Mouse (Mus musculus) heart, embryonic 15.5 days (tissue): Measurements from ENCODE around the gene Gab2. TPM values are rescaled to one million over a fixed set of nuclear protein-coding genes. Genes with fewer than 3 reads are reported as not detected.
A peak's percentile ranks its signal among the peaks of the same experiment; 100 is the strongest.

Source experiments
- ATAC-seq: fragments of 200-750 bp; cut with Nextera tagmentation; replicated peaks from 2 replicates; pipeline ENCODE4 v1.8.0; 2017; ENCODE audit warnings: low read depth, moderate TSS enrichment; ENCODE audit not compliant: insufficient number of reproducible peaks, insufficient read depth, low FRiP score
- H3K27ac ChIP-seq: fragments of 300-500 bp; sonication (generic); 2 replicates; pipeline ENCODE4 v1.5.1; 2015; ENCODE audit warnings: mild to moderate bottlenecking, inconsistent platforms
- H3K27me3 ChIP-seq: fragments of 300-500 bp; sonication (generic); 2 replicates; pipeline ENCODE4 v1.6.1; 2015; ENCODE audit warnings: inconsistent platforms
- H3K36me3 ChIP-seq: fragments of 300-500 bp; sonication (generic); 2 replicates; pipeline ENCODE4 v1.6.1; 2015; ENCODE audit warnings: mild to moderate bottlenecking, inconsistent platforms
- H3K4me1 ChIP-seq: fragments of 300-500 bp; sonication (generic); replicated peaks from 2 replicates; pipeline ENCODE4 v1.6.1; 2015; ENCODE audit warnings: inconsistent platforms
- H3K4me2 ChIP-seq: fragments of 300-500 bp; sonication (generic); 2 replicates; pipeline ENCODE4 v1.6.1; 2015; ENCODE audit warnings: inconsistent platforms, mild to moderate bottlenecking, moderate library complexity
- H3K4me3 ChIP-seq: fragments of 300-500 bp; sonication (generic); 2 replicates; pipeline ENCODE4 v1.5.1; 2015; ENCODE audit warnings: mild to moderate bottlenecking, inconsistent platforms
- H3K9ac ChIP-seq: fragments of 300-500 bp; sonication (generic); 2 replicates; pipeline ENCODE4 v1.6.1; 2015; ENCODE audit warnings: mild to moderate bottlenecking, inconsistent platforms
- H3K9me3 ChIP-seq: fragments of 300-500 bp; sonication (generic); replicated peaks from 2 replicates; pipeline ENCODE4 v1.6.1; 2016; ENCODE audit warnings: inconsistent platforms
- WGBS: fragments of 180-500 bp; shearing (Covaris S2); methylation state at CpG from one replicate; pipeline ENCODE4 v1.1.7; 2015; ENCODE audit warnings: mixed read lengths; 5-methylcytosine and 5-hydroxymethylcytosine counted together
- polyA plus RNA-seq: library from polyadenylated mRNA; unstranded; fragments of >200 nt; fragmentation: Nextera tagmentation; extraction: Ambion mirVana; gene quantifications from 2 replicates; pipeline ENCODE4 v1.2.1, GENCODE M21; 2015

Gene Gab2
- polyA plus RNA-seq, 1 experiment from 2014 or later: 6.1 TPM

GRCm38 (mm10) chr7:97270367-97270766 is 189.0 kb downstream of the Gab2 start:
- Histone ChIP-seq H3K4me1 (peaks cover 2% of the 10 kb centered on the region; the same call in 1 of the 2 replicates), H3K9ac (no peak overlapping the region), H3K4me3 (no peak overlapping the region), H3K27me3 (no peaks in the 10 kb centered on the region), H3K4me2 (no peak overlapping the region), H3K36me3 (peaks cover 4% of the 10 kb centered on the region; the same call in 1 of the 2 replicates), H3K9me3 (no peaks in the 10 kb centered on the region), H3K27ac (peak overlapping the region; percentile 28)
- 0 out of 2 replicates have a peak, but pooled peaks have one; percentile 64 for ATAC-seq

- Histone ChIP-seq H3K4me1 (peaks cover 2% of the 10 kb centered on the region; the same call in 1 of the 2 replicates), H3K27me3 (no peaks in the 10 kb centered on the region), H3K4me3 (no peak overlapping the region), H3K9ac (no peak overlapping the region), H3K27ac (no peak overlapping the region), H3K36me3 (peaks cover 4% of the 10 kb centered on the region; the same call in 1 of the 2 replicates), H3K9me3 (no peaks in the 10 kb centered on the region), H3K4me2 (no peak overlapping the region)
- 90% methylated on average over 1 of the region's 1 CpGs for WGBS
- no peak for ATAC-seq
Observed at GRCm38 (mm10) chr7:97271068-97271467, 189.7 kb downstream of the Gab2 start.

- Histone ChIP-seq H3K4me2 (no peak overlapping the region), H3K4me1 (no peaks in the 10 kb centered on the region), H3K36me3 (peaks cover 24% of the 10 kb centered on the region; the same call in 1 of the 2 replicates), H3K9me3 (no peaks in the 10 kb centered on the region), H3K4me3 (no peak overlapping the region), H3K27me3 (no peaks in the 10 kb centered on the region), H3K27ac (no peak overlapping the region), H3K9ac (no peak overlapping the region)
- 52% methylated on average over 2 of the region's 2 CpGs for WGBS
- no peak for ATAC-seq
Observed at GRCm38 (mm10) chr7:97296986-97297385, 215.6 kb downstream of the Gab2 start.

- H3K36me3 ChIP-seq: peaks cover 25% of the 10 kb centered on the region; the same call in 1 of the 2 replicates
- WGBS: 1% methylated on average over 2 of the region's 2 CpGs
- no peak overlapping the region for H3K9ac ChIP-seq
- no peak overlapping the region for H3K4me2 ChIP-seq
- no peak for ATAC-seq
- H3K4me3 ChIP-seq: no peak overlapping the region
- H3K27me3 ChIP-seq: no peaks in the 10 kb centered on the region
- no peaks in the 10 kb centered on the region for H3K9me3 ChIP-seq
- no peak overlapping the region for H3K27ac ChIP-seq
- H3K4me1 ChIP-seq: no peaks in the 10 kb centered on the region
Observed at GRCm38 (mm10) chr7:97297466-97297865, 216.1 kb downstream of the Gab2 start.

- no peak for ATAC-seq
Observed at GRCm38 (mm10) chr7:97298279-97298678, 216.9 kb downstream of the Gab2 start.

GRCm38 (mm10) chr7:97298943-97299342 is 217.6 kb downstream of the Gab2 start:
- Histone ChIP-seq H3K36me3 (peaks cover 37% of the 10 kb centered on the region), H3K9me3 (no peaks in the 10 kb centered on the region), H3K9ac (no peak overlapping the region), H3K4me3 (no peak overlapping the region), H3K27me3 (no peaks in the 10 kb centered on the region), H3K4me1 (no peaks in the 10 kb centered on the region), H3K27ac (no peak overlapping the region), H3K4me2 (no peak overlapping the region)
- no peak for ATAC-seq
- 83% methylated on average over 6 of the region's 6 CpGs for WGBS

More at GRCm38 (mm10) chr7:97298279-97298678, 216.9 kb downstream of the Gab2 start:
- H3K4me1 ChIP-seq: no peaks in the 10 kb centered on the region
- H3K27ac ChIP-seq: no peak overlapping the region
- no peaks in the 10 kb centered on the region for H3K27me3 ChIP-seq
- H3K9me3 ChIP-seq: no peaks in the 10 kb centered on the region
- 91% methylated on average over 2 of the region's 2 CpGs for WGBS
- H3K36me3 ChIP-seq: peaks cover 31% of the 10 kb centered on the region
- no peak overlapping the region for H3K4me3 ChIP-seq
- H3K9ac ChIP-seq: no peak overlapping the region
- H3K4me2 ChIP-seq: no peak overlapping the region

- Histone ChIP-seq H3K4me1 (no peaks in the 10 kb centered on the region), H3K9ac (no peak overlapping the region), H3K4me3 (no peak overlapping the region), H3K9me3 (no peaks in the 10 kb centered on the region), H3K27me3 (no peaks in the 10 kb centered on the region), H3K27ac (no peak overlapping the region), H3K4me2 (no peak overlapping the region), H3K36me3 (peaks cover 55% of the 10 kb centered on the region)
- no peak for ATAC-seq
- 68% methylated on average over 2 of the region's 2 CpGs for WGBS
Observed at GRCm38 (mm10) chr7:97300914-97301313, 219.5 kb downstream of the Gab2 start.

GRCm38 (mm10) chr7:97301321-97301720 is 219.9 kb downstream of the Gab2 start:
- no peak overlapping the region for H3K4me2 ChIP-seq
- H3K9me3 ChIP-seq: no peaks in the 10 kb centered on the region
- ATAC-seq: no peak
- H3K36me3 ChIP-seq: peaks cover 59% of the 10 kb centered on the region
- H3K27me3 ChIP-seq: no peaks in the 10 kb centered on the region
- 84% methylated on average over 8 of the region's 8 CpGs for WGBS
- H3K4me3 ChIP-seq: no peak overlapping the region
- no peaks in the 10 kb centered on the region for H3K4me1 ChIP-seq
- no peak overlapping the region for H3K9ac ChIP-seq
- no peak overlapping the region for H3K27ac ChIP-seq

GRCm38 (mm10) chr7:97302261-97302660 is 220.9 kb downstream of the Gab2 start:
- H3K27me3 ChIP-seq: no peaks in the 10 kb centered on the region
- no peak overlapping the region for H3K27ac ChIP-seq
- H3K4me2 ChIP-seq: no peak overlapping the region
- peaks cover 69% of the 10 kb centered on the region for H3K36me3 ChIP-seq
- no peak for ATAC-seq
- WGBS: 72% methylated on average over 4 of the region's 4 CpGs
- no peak overlapping the region for H3K9ac ChIP-seq
- no peak overlapping the region for H3K4me3 ChIP-seq
- H3K4me1 ChIP-seq: no peaks in the 10 kb centered on the region
- no peaks in the 10 kb centered on the region for H3K9me3 ChIP-seq

GRCm38 (mm10) chr7:97302876-97303275 is 221.5 kb downstream of the Gab2 start:
- no peak overlapping the region for H3K27ac ChIP-seq

GRCm38 (mm10) chr7:97303614-97304013 is 222.2 kb downstream of the Gab2 start:
- Histone ChIP-seq H3K4me2 (no peak overlapping the region), H3K9ac (no peak overlapping the region), H3K27me3 (no peaks in the 10 kb centered on the region), H3K27ac (no peak overlapping the region), H3K36me3 (peaks cover 75% of the 10 kb centered on the region), H3K9me3 (no peaks in the 10 kb centered on the region), H3K4me3 (no peak overlapping the region), H3K4me1 (no peaks in the 10 kb centered on the region)
- 78% methylated on average over 2 of the region's 2 CpGs for WGBS
- no peak for ATAC-seq

More at GRCm38 (mm10) chr7:97302876-97303275, 221.5 kb downstream of the Gab2 start:
- Histone ChIP-seq H3K4me3 (no peak overlapping the region), H3K9ac (no peak overlapping the region), H3K4me1 (no peaks in the 10 kb centered on the region), H3K27me3 (no peaks in the 10 kb centered on the region), H3K4me2 (no peak overlapping the region), H3K36me3 (peaks cover 69% of the 10 kb centered on the region), H3K9me3 (no peaks in the 10 kb centered on the region)
- ATAC-seq: no peak
- WGBS: 84% methylated on average over 4 of the region's 4 CpGs

GRCm38 (mm10) chr7:97304471-97304870 is 223.1 kb downstream of the Gab2 start:
- Histone ChIP-seq H3K36me3 (peaks cover 76% of the 10 kb centered on the region), H3K27me3 (no peaks in the 10 kb centered on the region), H3K9me3 (no peaks in the 10 kb centered on the region)

More at GRCm38 (mm10) chr7:97304471-97304870, 223.1 kb downstream of the Gab2 start:
- ATAC-seq: no peak
- no peaks in the 10 kb centered on the region for H3K4me1 ChIP-seq
- no peak overlapping the region for H3K4me2 ChIP-seq
- H3K27ac ChIP-seq: no peak overlapping the region
- no peak overlapping the region for H3K9ac ChIP-seq
- H3K4me3 ChIP-seq: no peak overlapping the region
